Mouse (Mus musculus): ENCODE results near the gene Erc1. TPM values are rescaled to one million over a fixed set of nuclear protein-coding genes. Genes with fewer than 3 reads are reported as not detected.

The Erc1 gene
- polyA plus RNA-seq, 2 experiments, result 1.8 to 3.6 TPM

GRCm38 (mm10) chr6:119740541-119740940, 107.4 kb downstream of the Erc1 start:
- ATAC-seq (ENCODE audit: insufficient read depth), result no peak
- WGBS (ENCODE audit: insufficient replicate concordance), result 60% methylated on average over 3 of the region's 3 CpGs
- H3K4me1 ChIP-seq (replicated peaks; ENCODE audit: control insufficient read depth in 2 of 2, insufficient read depth in 2 of 2, low read length in 1 of 2), result peaks cover 0 to 5% of the 10 kb centered on the region in 2 experiments; a peak in 1 of 4 replicates

GRCm38 (mm10) chr6:119738638-119739375, 109.2 kb downstream of the Erc1 start:
- Histone ChIP-seq H3K27ac (no peak overlapping the region), H3K4me2 (ENCODE audit: low read depth) (no peak overlapping the region), H3K4me1 (replicated peaks; ENCODE audit: control insufficient read depth in 2 of 2, insufficient read depth in 2 of 2, low read length in 1 of 2) (peaks cover 0 to 5% of the 10 kb centered on the region in 2 experiments; a peak in 1 of 4 replicates), H3K4me3 (ENCODE audit: insufficient read depth in 1 of 2, low read depth in 2 of 2, low read length in 2 of 2) (no peak overlapping the region), H3K9me3 (ENCODE audit: control insufficient read depth, low read length) (no peaks in the 10 kb centered on the region), H3K9ac (replicated peaks) (no peak overlapping the region), H3K27me3 (ENCODE audit: control insufficient read depth, insufficient read depth, low read length) (no peaks in the 10 kb centered on the region), H3K36me3 (replicated peaks; ENCODE audit: control insufficient read depth, insufficient read depth, low read depth) (no peaks in the 10 kb centered on the region; the same call in 1 of the 2 replicates)
- TF ChIP-seq EP300 (IDR thresholded peaks at IDR 0.05; ENCODE audit: low read depth), result no peak
- no peak for TF ChIP-seq CTCF (IDR thresholded peaks at IDR 0.05; ENCODE audit: low read depth)
- 67% methylated on average over 4 of the region's 4 CpGs for WGBS (ENCODE audit: insufficient replicate concordance)
- ATAC-seq (ENCODE audit: insufficient read depth), result 0 out of 2 replicates have a peak, but pooled peaks have one; percentile 23
- DNase-seq (ENCODE audit: low read depth in 3 of 3, low spot score in 3 of 3), result no peak

More at GRCm38 (mm10) chr6:119740541-119740940, 107.4 kb downstream of the Erc1 start:
- Histone ChIP-seq H3K27me3 (ENCODE audit: control insufficient read depth, insufficient read depth, low read length) (no peaks in the 10 kb centered on the region), H3K4me3 (ENCODE audit: insufficient read depth in 1 of 2, low read depth in 2 of 2, low read length in 2 of 2) (no peak overlapping the region), H3K9ac (replicated peaks) (no peak overlapping the region), H3K9me3 (ENCODE audit: control insufficient read depth, low read length) (no peaks in the 10 kb centered on the region), H3K27ac (no peak overlapping the region), H3K4me2 (ENCODE audit: low read depth) (no peak overlapping the region), H3K36me3 (replicated peaks; ENCODE audit: control insufficient read depth, insufficient read depth, low read depth) (no peaks in the 10 kb centered on the region; the same call in 1 of the 2 replicates)
- no peak for DNase-seq (ENCODE audit: low read depth in 3 of 3, low spot score in 3 of 3)
- TF ChIP-seq EP300 (IDR thresholded peaks at IDR 0.05; ENCODE audit: low read depth) (no peak), CTCF (IDR thresholded peaks at IDR 0.05; ENCODE audit: low read depth) (no peak)

- DNase-seq (ENCODE audit: low read depth in 3 of 3, low spot score in 3 of 3) (no peak), ATAC-seq (ENCODE audit: insufficient read depth) (no peak)
- WGBS (ENCODE audit: insufficient replicate concordance), result 75% methylated on average over 4 of the region's 4 CpGs
- H3K4me3 ChIP-seq (ENCODE audit: insufficient read depth in 1 of 2, low read depth in 2 of 2, low read length in 2 of 2), result no peak overlapping the region
- no peak overlapping the region for H3K4me2 ChIP-seq (ENCODE audit: low read depth)
- H3K9ac ChIP-seq (replicated peaks), result no peak overlapping the region
- no peaks in the 10 kb centered on the region; the same call in 1 of the 2 replicates for H3K36me3 ChIP-seq (replicated peaks; ENCODE audit: control insufficient read depth, insufficient read depth, low read depth)
- peaks cover 0 to 5% of the 10 kb centered on the region in 2 experiments; a peak in 1 of 4 replicates for H3K4me1 ChIP-seq (replicated peaks; ENCODE audit: control insufficient read depth in 2 of 2, insufficient read depth in 2 of 2, low read length in 1 of 2)
- no peaks in the 10 kb centered on the region for H3K27me3 ChIP-seq (ENCODE audit: control insufficient read depth, insufficient read depth, low read length)
- H3K9me3 ChIP-seq (ENCODE audit: control insufficient read depth, low read length), result no peaks in the 10 kb centered on the region
- no peak overlapping the region for H3K27ac ChIP-seq
- TF ChIP-seq EP300 (IDR thresholded peaks at IDR 0.05; ENCODE audit: low read depth) (no peak), CTCF (IDR thresholded peaks at IDR 0.05; ENCODE audit: low read depth) (no peak)
Observed at GRCm38 (mm10) chr6:119737716-119738115, 110.3 kb downstream of the Erc1 start.

GRCm38 (mm10) chr6:119735937-119736336, 112.0 kb downstream of the Erc1 start:
- ATAC-seq (ENCODE audit: insufficient read depth), result no peak
- peaks cover 2 to 8% of the 10 kb centered on the region in 2 experiments; a peak in 3 of 4 replicates for H3K4me1 ChIP-seq (replicated peaks; ENCODE audit: control insufficient read depth in 2 of 2, insufficient read depth in 2 of 2, low read length in 1 of 2)
- H3K4me3 ChIP-seq (ENCODE audit: insufficient read depth in 1 of 2, low read depth in 2 of 2, low read length in 2 of 2), result no peak overlapping the region
- H3K27ac ChIP-seq, result no peak overlapping the region
- no peaks in the 10 kb centered on the region for H3K36me3 ChIP-seq (replicated peaks; ENCODE audit: control insufficient read depth, insufficient read depth, low read depth)
- no peak overlapping the region for H3K4me2 ChIP-seq (ENCODE audit: low read depth)
- TF ChIP-seq CTCF (IDR thresholded peaks at IDR 0.05; ENCODE audit: low read depth) (no peak), EP300 (IDR thresholded peaks at IDR 0.05; ENCODE audit: low read depth) (no peak)
- no peak for DNase-seq (ENCODE audit: low read depth in 3 of 3, low spot score in 3 of 3)
- no peak overlapping the region for H3K9ac ChIP-seq (replicated peaks)
- 80% methylated on average over 2 of the region's 2 CpGs for WGBS (ENCODE audit: insufficient replicate concordance)
- no peaks in the 10 kb centered on the region for H3K9me3 ChIP-seq (ENCODE audit: control insufficient read depth, low read length)
- no peaks in the 10 kb centered on the region for H3K27me3 ChIP-seq (ENCODE audit: control insufficient read depth, insufficient read depth, low read length)

GRCm38 (mm10) chr6:119731155-119731554, 116.8 kb downstream of the Erc1 start:
- 49% methylated on average over 2 of the region's 2 CpGs for WGBS (ENCODE audit: insufficient replicate concordance)
- no peak overlapping the region for H3K27ac ChIP-seq

More at GRCm38 (mm10) chr6:119731155-119731554, 116.8 kb downstream of the Erc1 start:
- no peaks in the 10 kb centered on the region for H3K27me3 ChIP-seq (ENCODE audit: control insufficient read depth, insufficient read depth, low read length)
- peaks cover 2 to 3% of the 10 kb centered on the region in 2 experiments for H3K4me1 ChIP-seq (replicated peaks; ENCODE audit: control insufficient read depth in 2 of 2, insufficient read depth in 2 of 2, low read length in 1 of 2)
- peak; percentile 36 to 42 (median 37) for DNase-seq (ENCODE audit: low read depth in 3 of 3, low spot score in 3 of 3)
- H3K36me3 ChIP-seq (replicated peaks; ENCODE audit: control insufficient read depth, insufficient read depth, low read depth), result no peaks in the 10 kb centered on the region
- ATAC-seq (ENCODE audit: insufficient read depth), result peak; percentile 67; the same call in 1 of the 2 replicates
- TF ChIP-seq EP300 (IDR thresholded peaks at IDR 0.05; ENCODE audit: low read depth) (peak; percentile 50), CTCF (IDR thresholded peaks at IDR 0.05; ENCODE audit: low read depth) (no peak)
- no peak overlapping the region for H3K9ac ChIP-seq (replicated peaks)
- no peaks in the 10 kb centered on the region for H3K9me3 ChIP-seq (ENCODE audit: control insufficient read depth, low read length)
- H3K4me3 ChIP-seq (ENCODE audit: insufficient read depth in 1 of 2, low read depth in 2 of 2, low read length in 2 of 2), result no peak overlapping the region
- H3K4me2 ChIP-seq (ENCODE audit: low read depth), result no peak overlapping the region

Data from liver, embryonic 14.5 days (tissue).